Mouse (Mus musculus) CH12.LX (cell line): ENCODE data around the gene Dbndd2. TPM values are rescaled to one million over a fixed set of nuclear protein-coding genes. Genes with fewer than 3 reads are reported as not detected.
A peak's percentile ranks its signal among the peaks of the same experiment; 100 is the strongest.

Source experiments
- DNase-seq: peaks from one replicate; pipeline ENCODE4 v3.0.0-alpha.2; 2013; ENCODE audit errors: extremely low read depth
- H3K27ac ChIP-seq: 2 replicates; pipeline ENCODE4 v1.5.1; 2012; ENCODE audit warnings: low read depth, mild to moderate bottlenecking, control low read depth, moderate library complexity; ENCODE audit not compliant: insufficient read depth
- H3K27me3 ChIP-seq: replicated peaks from 2 replicates; pipeline ENCODE3; 2012; ENCODE audit warnings: inconsistent platforms
- H3K36me3 ChIP-seq, 2 experiments: replicated peaks in 1 of 2; 2 replicates each; pipeline versions ENCODE3 to v1.6.1; 2012; ENCODE audit warnings: inconsistent platforms in 1 of 2, low read length in 1 of 2, mild to moderate bottlenecking in 1 of 2, mixed read lengths in 1 of 2, moderate library complexity in 1 of 2; ENCODE audit not compliant: control insufficient read depth in 1 of 2, insufficient read depth in 1 of 2
- H3K4me1 ChIP-seq, 2 experiments: 2 replicates each; pipeline ENCODE4 v1.6.1; 2012; ENCODE audit warnings: inconsistent platforms in 1 of 2, moderate library complexity in 1 of 2; ENCODE audit not compliant: insufficient read depth in 2 of 2, control insufficient read depth in 1 of 2
- H3K4me2 ChIP-seq: 2 replicates; pipeline ENCODE4 v1.6.1; 2012; ENCODE audit warnings: low read depth, mild to moderate bottlenecking, control low read depth; ENCODE audit not compliant: poor library complexity, insufficient read depth, severe bottlenecking
- H3K4me3 ChIP-seq, 3 experiments: fragments of 150-350 bp in 1 of 3; sonication (generic) in 1 of 3; replicated peaks in 1 of 3; 2 replicates each; pipeline versions ENCODE3 to v1.5.1; 2011 to 2012; ENCODE audit warnings: low read depth in 2 of 3, low read length in 2 of 3, mild to moderate bottlenecking in 2 of 3, moderate library complexity in 2 of 3, control low read depth in 1 of 3, improper control_type of control experiment in 1 of 3, inconsistent platforms in 1 of 3, mixed read lengths in 1 of 3; ENCODE audit not compliant: poor library complexity in 1 of 3
- H3K79me2 ChIP-seq: replicated peaks from 2 replicates; pipeline ENCODE4 v1.6.1; 2012; ENCODE audit warnings: mild to moderate bottlenecking, moderate library complexity; ENCODE audit not compliant: control insufficient read depth, poor library complexity, insufficient read depth, severe bottlenecking; ENCODE audit errors: extremely low read depth
- H3K9ac ChIP-seq: 2 replicates; pipeline ENCODE4 v1.6.1; 2012; ENCODE audit warnings: low read depth, mild to moderate bottlenecking, control low read depth, moderate library complexity; ENCODE audit not compliant: insufficient read depth
- H3K9me3 ChIP-seq: replicated peaks from 2 replicates; pipeline ENCODE3; 2012; ENCODE audit warnings: low read length, inconsistent platforms, mixed read lengths
- BHLHE40 ChIP-seq: IDR thresholded peaks from 2 replicates; pipeline ENCODE4 v1.6.1; 2011; ENCODE audit warnings: mild to moderate bottlenecking, low read depth, low read length, improper control_type of control experiment
- CHD1 ChIP-seq: IDR thresholded peaks from 2 replicates; pipeline ENCODE4 v1.6.1; 2012; ENCODE audit warnings: low read depth, low read length, improper control_type of control experiment, inconsistent platforms
- CHD2 ChIP-seq: IDR thresholded peaks from 2 replicates; pipeline ENCODE4 v1.6.1; 2011; ENCODE audit warnings: low read length, improper control_type of control experiment
- CTCF ChIP-seq, 2 experiments: IDR thresholded peaks in 1 of 2; conservative IDR thresholded peaks in 1 of 2; 2 replicates each; pipeline ENCODE4 v1.5.1; 2011 to 2012; ENCODE audit warnings: low read depth in 2 of 2, low read length in 2 of 2, improper control_type of control experiment in 1 of 2, inconsistent platforms in 1 of 2, mild to moderate bottlenecking in 1 of 2, moderate library complexity in 1 of 2
- ELF1 ChIP-seq: IDR thresholded peaks from 2 replicates; pipeline ENCODE4 v1.6.1; 2014; ENCODE audit warnings: low read depth, mild to moderate bottlenecking, inconsistent platforms, low read length, improper control_type of control experiment
- EP300 ChIP-seq: IDR thresholded peaks from 2 replicates; pipeline ENCODE4 v1.6.1; 2011; ENCODE audit warnings: low read length, improper control_type of control experiment
- GABPA ChIP-seq: IDR thresholded peaks from 2 replicates; pipeline ENCODE4 v1.6.1; 2012; ENCODE audit warnings: low read depth, low read length, improper control_type of control experiment, inconsistent platforms; ENCODE audit not compliant: insufficient replicate concordance
- IRF4 ChIP-seq: IDR thresholded peaks from 2 replicates; pipeline ENCODE4 v1.6.1; 2014; ENCODE audit warnings: low read depth, mild to moderate bottlenecking, inconsistent platforms, low read length, improper control_type of control experiment
- JUN ChIP-seq: IDR thresholded peaks from 2 replicates; pipeline ENCODE4 v1.6.1; 2011; ENCODE audit warnings: low read depth, mild to moderate bottlenecking, low read length, improper control_type of control experiment, moderate library complexity; ENCODE audit not compliant: insufficient read depth
- KAT2A ChIP-seq: IDR thresholded peaks from 2 replicates; pipeline ENCODE4 v1.6.1; 2012; ENCODE audit warnings: low read length, improper control_type of control experiment, inconsistent platforms; ENCODE audit not compliant: insufficient replicate concordance
- MAFK ChIP-seq: IDR thresholded peaks from 2 replicates; pipeline ENCODE4 v1.6.1; 2011; ENCODE audit warnings: low read length, improper control_type of control experiment; ENCODE audit not compliant: insufficient replicate concordance
- MAX ChIP-seq: IDR thresholded peaks from 2 replicates; pipeline ENCODE4 v1.6.1; 2011; ENCODE audit warnings: low read length, improper control_type of control experiment
- MAZ ChIP-seq: IDR thresholded peaks from 2 replicates; pipeline ENCODE4 v1.6.1; 2012; ENCODE audit warnings: low read depth, mild to moderate bottlenecking, inconsistent platforms, low read length, improper control_type of control experiment, moderate library complexity
- MEF2A ChIP-seq: IDR thresholded peaks from 2 replicates; pipeline ENCODE4 v1.6.1; 2014; ENCODE audit warnings: low read depth, mild to moderate bottlenecking, inconsistent platforms, low read length, improper control_type of control experiment, borderline replicate concordance
- MXI1 ChIP-seq: IDR thresholded peaks from 2 replicates; pipeline ENCODE4 v1.6.1; 2011; ENCODE audit warnings: mild to moderate bottlenecking, low read depth, low read length, improper control_type of control experiment
- MYC ChIP-seq: IDR thresholded peaks from 2 replicates; pipeline ENCODE4 v1.6.1; 2011; ENCODE audit warnings: low read depth, mild to moderate bottlenecking, improper control_type of control experiment, low read length
- NELFE ChIP-seq: IDR thresholded peaks from 2 replicates; pipeline ENCODE4 v1.6.1; 2011; ENCODE audit warnings: low read depth, low read length, improper control_type of control experiment
- NRF1 ChIP-seq: IDR thresholded peaks from 2 replicates; pipeline ENCODE4 v1.6.1; 2014; ENCODE audit warnings: low read depth, mild to moderate bottlenecking, inconsistent platforms, low read length, improper control_type of control experiment, moderate library complexity
- PAX5 ChIP-seq: IDR thresholded peaks from 2 replicates; pipeline ENCODE4 v1.6.1; 2012; ENCODE audit warnings: low read length, inconsistent platforms, mixed read lengths
- POLR2A ChIP-seq: IDR thresholded peaks from 2 replicates; pipeline ENCODE4 v1.6.1; 2011; ENCODE audit warnings: low read depth, mild to moderate bottlenecking, improper control_type of control experiment, low read length
- RAD21 ChIP-seq: IDR thresholded peaks from 2 replicates; pipeline ENCODE4 v1.6.1; 2011; ENCODE audit warnings: low read depth, mild to moderate bottlenecking, low read length, improper control_type of control experiment, moderate library complexity
- RCOR1 ChIP-seq: conservative IDR thresholded peaks from 2 replicates; pipeline ENCODE4 v1.6.1; 2012; ENCODE audit warnings: low read depth, mild to moderate bottlenecking, inconsistent platforms, low read length, improper control_type of control experiment
- SIN3A ChIP-seq: IDR thresholded peaks from 2 replicates; pipeline ENCODE4 v1.6.1; 2012; ENCODE audit warnings: low read length, improper control_type of control experiment, inconsistent platforms
- SMC3 ChIP-seq: IDR thresholded peaks from 2 replicates; pipeline ENCODE4 v1.6.1; 2011; ENCODE audit warnings: low read depth, low read length, improper control_type of control experiment
- TBP ChIP-seq: conservative IDR thresholded peaks from 2 replicates; pipeline ENCODE4 v1.6.1; 2011; ENCODE audit warnings: low read depth, low read length, improper control_type of control experiment
- UBTF ChIP-seq: IDR thresholded peaks from 2 replicates; pipeline ENCODE4 v1.6.1; 2012; ENCODE audit warnings: low read depth, mild to moderate bottlenecking, inconsistent platforms, low read length, improper control_type of control experiment, moderate library complexity
- USF2 ChIP-seq: conservative IDR thresholded peaks from 2 replicates; pipeline ENCODE4 v1.6.1; 2011; ENCODE audit warnings: low read depth, low read length, improper control_type of control experiment
- ZC3H11A ChIP-seq: IDR thresholded peaks from 2 replicates; pipeline ENCODE4 v1.6.1; 2012; ENCODE audit warnings: low read depth, mild to moderate bottlenecking, inconsistent platforms, low read length, improper control_type of control experiment
- ZKSCAN1 ChIP-seq: IDR thresholded peaks from 2 replicates; pipeline ENCODE4 v1.6.1; 2012; ENCODE audit warnings: low read depth, inconsistent platforms, low read length, improper control_type of control experiment, borderline replicate concordance
- ZMIZ1 ChIP-seq: IDR thresholded peaks from 2 replicates; pipeline ENCODE4 v1.6.1; 2012; ENCODE audit warnings: low read depth, mild to moderate bottlenecking, inconsistent platforms, low read length, improper control_type of control experiment
- dilution Hi-C: fragments of 300-500 bp; cut with MboI; formaldehyde crosslinking; loops from 2 replicates; pipeline ENCODE4 v1.14.3; 2020; ENCODE audit warnings: low sequenced_read_pairs; ENCODE audit not compliant: extremely low pct_unique_long_range_greater_than_20kb, extremely low pct_ligation_motif_present
- in situ Hi-C: fragments of 300-500 bp; cut with MboI; formaldehyde crosslinking; loops from 3 replicates; pipeline ENCODE4 v1.14.3; 2019; ENCODE audit warnings: low sequenced_read_pairs, low pct_ligation_motif_present, low pct_unique_long_range_greater_than_20kb, mixed read lengths
- polyA plus RNA-seq: library from polyadenylated mRNA; unstranded; fragments of >175 nt; gene quantifications from 2 replicates; pipeline ENCODE4 v1.2.1, GENCODE M21; 2012; ENCODE audit warnings: low read depth; ENCODE audit not compliant: insufficient read length
- total RNA-seq, 2 experiments: library from RNA; depleted of rRNA; stranded (reverse); fragments of 300-350 nt in 1 of 2; fragments of >200 nt in 1 of 2; gene quantifications; 2 replicates each; pipeline ENCODE4 v1.2.3; 2012 to 2014

Gene Dbndd2
- total and polyA plus RNA-seq, 3 experiments: 0.53 to 5.7 TPM; not detected in 1

DNA sequence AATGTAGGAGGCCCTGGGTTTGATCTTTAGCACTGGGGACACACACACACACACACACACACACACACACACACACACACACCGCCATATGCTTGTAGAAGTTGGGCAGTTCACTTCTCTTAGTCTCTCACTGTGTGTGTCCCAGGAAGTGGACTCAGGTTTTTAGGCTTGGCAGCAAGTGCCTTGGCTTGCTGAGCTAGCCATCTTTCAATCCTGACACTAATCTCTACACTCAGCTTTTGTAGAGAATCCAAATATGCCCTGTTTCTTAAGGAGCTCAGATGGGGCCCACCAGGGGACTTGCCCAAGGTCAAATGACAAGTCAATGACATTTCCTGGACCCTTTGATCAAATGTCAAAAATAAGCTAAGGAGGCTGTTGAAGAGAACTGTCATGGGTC lies 29.5 kb upstream of the Dbndd2 start:
- TF ChIP-seq KAT2A: no peak
- TF ChIP-seq ZMIZ1: no peak
- no peak for TF ChIP-seq ZKSCAN1
- TF ChIP-seq CTCF (conservative IDR thresholded peaks at IDR 0.05 in 1 of 2, IDR thresholded peaks at IDR 0.05 in 1 of 2; ENCODE audit: low read depth in 2 of 2, low read length in 2 of 2): no peak
- no peak for TF ChIP-seq RAD21
- no peak for TF ChIP-seq USF2
- no peak for TF ChIP-seq ZC3H11A
- TF ChIP-seq JUN: no peak
- no peak for TF ChIP-seq NRF1
- no peak for TF ChIP-seq BHLHE40
- TF ChIP-seq CHD2: no peak
- TF ChIP-seq CHD1: no peak
- TF ChIP-seq MEF2A: no peak
- no peak for TF ChIP-seq GABPA
- no peak for TF ChIP-seq RCOR1
- TF ChIP-seq NELFE: no peak
- no peak for TF ChIP-seq ELF1
- TF ChIP-seq, all 38 proteins: peak for 0
- no peak for DNase-seq
- Histone ChIP-seq H3K9ac (peak overlapping the region; percentile 36; the same call in 1 of the 2 replicates), H3K36me3 (peaks cover 3 to 5% of the 10 kb centered on the region in 2 experiments), H3K79me2 (peaks cover 3% of the 10 kb centered on the region; the same call in 1 of the 2 replicates), H3K4me2 (peak overlapping the region; percentile 34; the same call in 1 of the 2 replicates), H3K27me3 (peaks cover 17% of the 10 kb centered on the region), H3K9me3 (peaks cover 2% of the 10 kb centered on the region), H3K4me1 (peaks cover 7 to 21% of the 10 kb centered on the region in 2 experiments), H3K27ac (no peak overlapping the region; the same call in 1 of the 2 replicates), H3K4me3 (peak overlapping the region; percentile 66 to 84 (median 69))
- dilution Hi-C loops: no loop called here
- in situ Hi-C loops: loop anchor here (5.0 kb wide), 1 partner anchor 34 kb away; no protein-coding TSS in a partner anchor

DNA sequence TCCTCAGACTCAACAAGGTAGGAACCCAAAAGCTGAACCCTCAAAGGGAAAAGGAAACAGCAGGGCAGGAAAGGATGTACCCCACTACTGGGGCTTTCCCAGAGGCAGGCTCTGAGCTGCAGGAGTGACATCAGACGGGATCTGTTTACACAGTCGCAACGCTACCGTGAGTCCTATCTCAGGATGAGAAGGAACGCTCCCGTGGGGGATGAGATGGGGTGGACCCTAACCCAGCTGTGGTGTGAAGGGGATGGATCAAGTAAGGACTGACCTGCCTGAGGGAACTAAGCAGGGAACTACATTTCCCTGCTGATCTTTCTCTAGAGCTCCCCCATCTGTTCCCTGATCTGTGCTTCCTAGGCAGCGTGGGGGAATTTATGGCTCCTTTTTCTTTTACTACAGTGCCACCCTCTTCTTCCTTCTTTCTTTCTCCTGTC lies 29.0 kb upstream of the Dbndd2 start, which contains the start of gene Sys1:
Sys1 (plus strand) TSS at position 101 of the 437 bp plus-strand sequence.
- Histone ChIP-seq H3K36me3 (peaks cover 3 to 5% of the 10 kb centered on the region in 2 experiments), H3K27ac (peak within 1 kb of the TSS; percentile 43), H3K9me3 (peaks cover 2% of the 10 kb centered on the region), H3K27me3 (peaks cover 12% of the 10 kb centered on the region), H3K4me3 (peak within 1 kb of the TSS; percentile 66 to 84 (median 69)), H3K9ac (peak within 1 kb of the TSS; percentile 83), H3K79me2 (peaks cover 8% of the 10 kb centered on the region), H3K4me1 (peaks cover 7 to 24% of the 10 kb centered on the region in 2 experiments), H3K4me2 (peak within 1 kb of the TSS; percentile 53)
- dilution Hi-C loops (no loop called here), in situ Hi-C loops (loop anchor here (5.0 kb wide), 1 partner anchor 35 kb away; no protein-coding TSS in a partner anchor)
- peak; percentile 73 for DNase-seq
- TF ChIP-seq NELFE (peak; percentile 52), SIN3A (peak; percentile 86), POLR2A (peak; percentile 67), KAT2A (peak; percentile 76; the same call in 1 of the 2 replicates), RAD21 (peak; percentile 10), MAX (peak; percentile 46; the same call in 1 of the 2 replicates), CHD2 (no peak), NRF1 (no peak), ZMIZ1 (no peak), ZKSCAN1 (no peak), MXI1 (no peak), MEF2A (peak; percentile 15; the same call in 1 of the 2 replicates), PAX5 (no peak), IRF4 (peak; percentile 73), CTCF (conservative IDR thresholded peaks at IDR 0.05 in 1 of 2, IDR thresholded peaks at IDR 0.05 in 1 of 2; ENCODE audit: low read depth in 2 of 2, low read length in 2 of 2) (peak in 1 of 2 experiments; percentile 45; a peak in 2 of 4 replicates), MAZ (no peak), GABPA (no peak), TBP (peak; percentile 85; the same call in 1 of the 2 replicates), BHLHE40 (0 out of 2 replicates have a peak, but pooled peaks have one; percentile 42), USF2 (no peak), UBTF (no peak), EP300 (no peak), RCOR1 (peak; percentile 65; the same call in 1 of the 2 replicates), MYC (peak; percentile 43; the same call in 1 of the 2 replicates), SMC3 (peak; percentile 30), JUN (no peak), MAFK (no peak)
